Mouse (Mus musculus) liver, adult 2 months (tissue): ENCODE measurements at regions not wholly inside any gene's neighbourhood (a gene's known extent, or its start where the extent isn't known, plus 50 kb on each side); places are given as distances from the start of the nearest gene placed in this dataset.

Source experiments
- CTCF ChIP-seq: fragments of 200-500 bp; IDR thresholded peaks from 2 replicates; pipeline ENCODE4 v1.5.1; 2011; ENCODE audit warnings: low read depth, low read length, control low read depth
- POLR2A ChIP-seq: fragments of 200-500 bp; IDR thresholded peaks from 2 replicates; pipeline ENCODE4 v1.6.1; 2011; ENCODE audit warnings: low read length, control low read depth; ENCODE audit not compliant: insufficient read depth; ENCODE audit errors: extremely low read depth

GRCm38 (mm10) chr1:78882455-78882854 lies 65.9 kb downstream of the Kcne4 start:
- TF ChIP-seq POLR2A (no peak), CTCF (no peak)
